Mouse (Mus musculus) cerebellum, adult 2 months (tissue): ENCODE results near the gene Gm49711. TPM values are rescaled to one million over a fixed set of nuclear protein-coding genes. Genes with fewer than 3 reads are reported as not detected.

Experiments used
- DNase-seq, 2 experiments: peaks; one replicate each; pipeline ENCODE4 v3.0.0; 2021
- H3K27ac ChIP-seq: fragments of 200-500 bp; 2 replicates; pipeline ENCODE4 v1.5.1; 2012; ENCODE audit warnings: low read length, control low read depth, inconsistent platforms; ENCODE audit not compliant: insufficient read depth
- H3K27me3 ChIP-seq: fragments of 200-500 bp; 2 replicates; pipeline ENCODE4 v1.6.1; 2012; ENCODE audit warnings: inconsistent platforms, mild to moderate bottlenecking, low read length, moderate library complexity; ENCODE audit not compliant: control insufficient read depth, insufficient read depth
- H3K4me1 ChIP-seq: fragments of 200-500 bp; 2 replicates; pipeline ENCODE4 v1.6.1; 2011; ENCODE audit warnings: low read length; ENCODE audit not compliant: control insufficient read depth, insufficient read depth
- H3K4me3 ChIP-seq: fragments of 200-500 bp; replicated peaks from 2 replicates; pipeline ENCODE3; 2011; ENCODE audit warnings: mild to moderate bottlenecking, low read depth, low read length, control low read depth; ENCODE audit not compliant: insufficient read depth
- CTCF ChIP-seq: fragments of 200-500 bp; IDR thresholded peaks from 2 replicates; pipeline ENCODE4 v1.5.1; 2011; ENCODE audit warnings: low read depth, mild to moderate bottlenecking, control low read depth, low read length, moderate library complexity, borderline replicate concordance; ENCODE audit not compliant: insufficient read depth
- POLR2A ChIP-seq: fragments of 200-500 bp; IDR thresholded peaks from 2 replicates; pipeline ENCODE4 v1.6.1; 2011; ENCODE audit warnings: low read length, control low read depth, borderline replicate concordance; ENCODE audit not compliant: insufficient read depth
- WGBS: fragments of 180-500 bp; shearing (Covaris S2); methylation state at CpG from one replicate; pipeline ENCODE4 v1.1.7; 2018; 5-methylcytosine and 5-hydroxymethylcytosine counted together
- polyA plus RNA-seq: library from polyadenylated mRNA; depleted of rRNA; stranded (reverse); fragments of >200 nt; gene quantifications from 2 replicates; pipeline ENCODE4 v1.2.3, GENCODE M21; 2012

Gene Gm49711
- polyA plus RNA-seq, 1 experiment: 0.38 TPM

DNA sequence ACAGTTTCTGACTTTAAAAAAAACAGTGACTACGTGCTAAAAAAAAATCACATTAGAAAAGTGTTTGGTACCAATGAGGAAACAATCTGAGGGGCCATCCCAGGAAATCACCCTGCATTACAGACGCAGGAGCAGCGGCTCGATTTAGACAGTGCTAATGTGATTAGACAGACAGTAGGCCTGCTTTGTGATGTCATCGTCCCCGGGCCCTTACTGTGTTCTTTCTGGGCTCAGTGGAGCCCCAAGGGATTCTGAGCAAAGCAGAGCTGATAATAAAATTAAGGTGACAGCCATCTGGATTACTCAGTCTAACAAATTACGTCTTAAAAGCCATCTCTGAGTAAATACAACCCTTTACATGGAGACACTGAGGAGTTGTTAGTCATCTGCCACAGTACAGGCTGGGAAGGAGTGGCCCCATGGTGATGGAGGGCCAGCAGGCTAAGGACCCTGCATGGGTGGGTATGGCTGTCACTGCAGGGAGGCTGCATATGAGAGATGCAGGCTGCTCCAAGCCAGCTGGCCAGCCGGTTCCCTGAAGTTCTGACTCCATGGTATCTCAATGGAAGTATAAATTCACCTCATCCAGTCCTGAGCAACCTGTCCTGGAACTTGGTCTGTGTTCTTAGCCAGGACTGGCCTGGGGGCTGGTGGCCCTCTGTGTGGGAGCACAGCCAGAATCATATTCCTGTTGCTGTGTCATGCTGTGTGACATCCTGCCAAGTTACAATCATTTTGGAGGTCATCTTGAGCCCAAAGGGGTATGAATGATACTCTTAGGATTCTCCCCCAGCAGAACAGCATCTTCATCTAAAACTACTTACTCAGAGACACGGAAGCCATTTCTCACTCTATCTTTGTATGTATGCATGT is 59.5 kb downstream of the Gm49711 start:
- H3K27ac ChIP-seq: no peak overlapping the region
- WGBS: 76% methylated on average over 9 of the region's 9 CpGs
- no peak overlapping the region for H3K4me3 ChIP-seq

DNA sequence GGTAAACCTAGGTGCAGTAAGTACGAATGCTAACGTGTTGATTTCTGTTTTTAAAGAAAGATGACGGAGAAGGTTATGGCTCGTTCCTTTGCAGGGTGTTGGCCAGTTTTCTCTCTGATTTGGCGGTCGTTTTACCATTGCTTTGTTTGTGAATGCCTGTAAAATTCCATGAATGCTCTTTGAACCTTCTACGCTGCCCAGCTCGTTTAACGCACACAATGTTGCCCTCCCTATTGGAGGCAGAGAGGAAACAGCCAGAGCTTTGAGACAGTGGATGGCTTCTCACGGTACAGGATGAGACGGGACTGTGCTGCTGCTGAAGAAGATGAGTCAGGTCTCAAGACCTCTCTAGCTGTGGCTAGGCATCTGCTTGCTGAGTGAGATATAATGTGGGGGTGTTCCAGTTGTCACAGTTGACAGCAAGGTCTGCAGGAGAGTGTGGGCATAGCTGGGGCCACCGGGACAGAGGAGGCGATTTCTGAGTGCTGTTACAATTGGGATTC is 60.9 kb downstream of the Gm49711 start:
- Histone ChIP-seq H3K27me3 (no peaks in the 10 kb centered on the region), H3K27ac (no peak overlapping the region), H3K4me1 (peaks cover 28% of the 10 kb centered on the region), H3K4me3 (no peak overlapping the region)
- TF ChIP-seq CTCF (no peak), POLR2A (no peak)
- WGBS: 89% methylated on average over 13 of the region's 13 CpGs
- no peak for DNase-seq

More for the DNA sequence above, 59.5 kb downstream of the Gm49711 start:
- Histone ChIP-seq H3K4me1 (peaks cover 28% of the 10 kb centered on the region), H3K27me3 (no peaks in the 10 kb centered on the region)
- TF ChIP-seq CTCF (no peak), POLR2A (no peak)
- no peak for DNase-seq

GRCm38 (mm10) chr16:92120899-92121531 is 62.9 kb downstream of the Gm49711 start:
- 56% methylated on average over 17 of the region's 17 CpGs for WGBS
- Histone ChIP-seq H3K4me1 (peaks cover 13% of the 10 kb centered on the region), H3K27ac (no peak overlapping the region), H3K4me3 (no peak overlapping the region), H3K27me3 (no peaks in the 10 kb centered on the region)
- TF ChIP-seq POLR2A (no peak), CTCF (no peak)
- DNase-seq: no peak

DNA sequence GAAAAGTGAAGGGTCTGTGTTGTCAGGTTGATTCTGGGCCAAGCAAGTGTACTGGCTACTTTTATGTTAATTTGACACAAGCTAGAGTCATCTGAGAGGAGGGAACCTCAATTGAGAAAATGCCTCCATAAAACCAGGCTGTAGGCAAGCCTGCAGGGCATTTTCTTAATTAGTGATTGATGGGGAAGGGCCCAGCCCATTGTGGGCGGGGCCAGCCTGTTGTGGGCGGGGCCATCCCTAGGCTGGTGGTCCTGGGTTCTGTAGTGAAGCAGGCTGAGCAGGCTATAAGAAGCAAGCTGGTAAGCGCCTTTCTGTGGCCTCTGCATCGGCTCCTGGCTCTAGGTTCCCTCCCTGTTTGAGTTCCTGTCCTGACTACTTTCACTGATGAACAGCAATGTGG is 69.1 kb downstream of the Gm49711 start:
- 54% methylated on average over 4 of the region's 4 CpGs for WGBS
- no peak overlapping the region for H3K4me3 ChIP-seq
- H3K4me1 ChIP-seq: no peaks in the 10 kb centered on the region
- no peak overlapping the region for H3K27ac ChIP-seq
- DNase-seq: no peak
- TF ChIP-seq CTCF (no peak), POLR2A (no peak)
- no peaks in the 10 kb centered on the region for H3K27me3 ChIP-seq

DNA sequence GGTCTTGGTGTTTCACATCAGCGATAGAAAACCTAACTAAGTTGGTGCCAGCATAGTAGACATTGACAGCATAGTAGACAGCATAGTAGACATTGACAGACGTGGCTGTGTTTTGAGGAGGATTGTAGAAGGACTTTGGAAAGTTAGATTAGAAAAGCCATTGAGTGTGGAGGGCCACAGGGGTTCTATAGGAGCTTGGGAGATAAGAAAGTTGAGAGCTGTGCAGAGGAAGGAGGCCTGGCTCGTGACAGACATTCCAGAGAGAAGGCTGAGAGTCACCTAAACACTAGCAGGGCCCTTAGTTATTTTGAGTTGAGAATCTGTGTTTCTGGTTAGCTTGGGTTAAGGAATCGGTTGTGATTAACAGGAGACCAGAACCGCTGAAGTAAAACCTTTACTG is 69.5 kb downstream of the Gm49711 start:
- WGBS: 93% methylated on average over 5 of the region's 5 CpGs
- no peaks in the 10 kb centered on the region for H3K27me3 ChIP-seq
- TF ChIP-seq CTCF: no peak
- TF ChIP-seq POLR2A: no peak
- no peak overlapping the region for H3K4me3 ChIP-seq
- no peaks in the 10 kb centered on the region for H3K4me1 ChIP-seq
- H3K27ac ChIP-seq: no peak overlapping the region
- DNase-seq: no peak

- Histone ChIP-seq H3K4me3 (no peak overlapping the region), H3K27ac (no peak overlapping the region), H3K4me1 (no peaks in the 10 kb centered on the region), H3K27me3 (no peaks in the 10 kb centered on the region)
- WGBS: 92% methylated on average over 8 of the region's 8 CpGs
- no peak for TF ChIP-seq CTCF
- no peak for TF ChIP-seq POLR2A
- no peak for DNase-seq
These were observed 71.7 kb downstream of the Gm49711 start for GRCm38 (mm10) chr16:92129843-92130242.

GRCm38 (mm10) chr16:92132511-92132910 is 74.4 kb downstream of the Gm49711 start:
- Histone ChIP-seq H3K27me3 (no peaks in the 10 kb centered on the region), H3K27ac (no peak overlapping the region), H3K4me3 (no peak overlapping the region), H3K4me1 (no peaks in the 10 kb centered on the region)
- 85% methylated on average over 4 of the region's 4 CpGs for WGBS
- no peak for DNase-seq
- no peak for TF ChIP-seq POLR2A
- no peak for TF ChIP-seq CTCF

GRCm38 (mm10) chr16:92134148-92134764 is 76.1 kb downstream of the Gm49711 start:
- no peak for DNase-seq
- Histone ChIP-seq H3K27me3 (no peaks in the 10 kb centered on the region), H3K4me3 (no peak overlapping the region), H3K4me1 (no peaks in the 10 kb centered on the region), H3K27ac (no peak overlapping the region)
- TF ChIP-seq POLR2A (no peak), CTCF (no peak)
- WGBS: 86% methylated on average over 11 of the region's 11 CpGs
